Mouse (Mus musculus) heart, postnatal 36 days (tissue): ENCODE measurements around the gene Lemd2. TPM values are rescaled to one million over a fixed set of nuclear protein-coding genes. Genes with fewer than 3 reads are reported as not detected.

Experiments
- total RNA-seq, 2 experiments: library from RNA; stranded (reverse); gene quantifications; 2 replicates each; pipeline ENCODE4 v1.2.3; 2021

Lemd2 gene
- total RNA-seq, 2 experiments from 2014 or later = 29.0 to 29.1 TPM

Other genes starting within 250 kb of the Lemd2 start
- 1 to 10 TPM; 2.1 to 2.6 TPM for gene Zbtb9, start 231.3 kb downstream of the Lemd2 start, total RNA-seq
- gene Bak1, start 175.5 kb downstream of the Lemd2 start, total RNA-seq = 10 to 100 TPM; 20.0 to 21.2 TPM
- 1 to 10 TPM; 5.3 to 6.7 TPM for gene Itpr3, start 147.2 kb downstream of the Lemd2 start, total RNA-seq
- 100 to 1,000 TPM; 291 to 337 TPM for gene Uqcc2, start 70.6 kb downstream of the Lemd2 start, total RNA-seq
- 1 to 10 TPM; 4.7 to 7.9 TPM for gene Ip6k3, start 36.7 kb downstream of the Lemd2 start, total RNA-seq